Mouse (Mus musculus) right cerebral cortex, postnatal 36 days (tissue): ENCODE measurements at regions not wholly inside any gene's neighbourhood (a gene's known extent, or its start where the extent isn't known, plus 50 kb on each side); places are given as distances from the start of the nearest gene placed in this dataset.

Experiments
- DNase-seq, 2 experiments: peaks; one replicate each; pipeline ENCODE4 v3.0.0; 2022; ENCODE audit warnings: low spot score in 2 of 2, mixed read lengths in 1 of 2

DNA sequence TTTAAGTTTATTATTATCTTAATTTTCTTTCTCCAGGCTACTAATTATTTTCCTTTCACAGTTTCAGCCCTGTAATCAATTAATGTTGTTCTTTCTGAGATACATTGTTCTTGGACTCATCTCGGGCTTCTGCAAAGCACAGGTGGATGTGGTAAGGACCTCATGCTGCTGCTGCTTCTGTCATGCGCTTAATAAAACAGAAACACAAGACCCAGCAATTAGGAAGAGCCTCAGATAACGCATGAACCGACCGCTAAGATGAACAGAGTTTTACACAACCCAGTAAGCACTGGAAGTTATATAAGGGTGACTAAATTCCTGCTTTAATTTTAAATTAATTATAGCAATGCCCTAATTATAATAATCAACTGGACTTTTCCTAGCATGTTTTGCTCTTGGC, 70.7 kb upstream of the Gk2 start:
- DNase-seq, result no peak
